Mouse (Mus musculus) c-Kit-negative CD71-positive TER-119-positive erythroid progenitor cells, embryonic 14.5 days (primary cell): ENCODE data around the gene A930009A15Rik.

ENCODE experiments used
- DNase-seq: peaks from one replicate; pipeline ENCODE4 v3.0.0-alpha.2; 2013; ENCODE audit warnings: low read depth, low spot score

Gene A930009A15Rik

GRCm38 (mm10) chr10:115581971-115582370 is 12.2 kb downstream of the A930009A15Rik start:
- DNase-seq, result no peak

- no peak for DNase-seq
Measured at GRCm38 (mm10) chr10:115583071-115583470, 13.3 kb downstream of the A930009A15Rik start.

DNA sequence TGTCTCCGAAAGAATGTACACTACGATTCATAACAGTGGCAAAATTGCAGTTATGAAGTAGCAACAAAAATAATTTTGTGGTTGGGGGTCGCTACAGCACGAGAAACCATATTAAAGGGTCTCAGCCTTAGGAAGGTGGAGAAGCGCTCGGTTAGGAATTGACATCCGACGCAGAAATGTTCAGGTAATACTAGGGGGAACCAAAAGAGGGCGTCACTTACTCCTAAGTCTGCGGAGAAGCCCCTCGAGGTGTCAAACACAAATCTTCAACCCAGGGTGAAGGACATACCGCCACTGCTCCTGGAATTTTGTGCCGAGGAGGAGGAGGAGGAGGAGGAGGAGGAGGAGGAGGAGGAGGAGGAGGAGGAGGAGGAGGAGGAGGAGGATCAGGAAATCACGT is 14.9 kb downstream of the A930009A15Rik start:
- no peak for DNase-seq

GRCm38 (mm10) chr10:115585491-115586245 is 15.9 kb downstream of the A930009A15Rik start:
- DNase-seq, result no peak

DNA sequence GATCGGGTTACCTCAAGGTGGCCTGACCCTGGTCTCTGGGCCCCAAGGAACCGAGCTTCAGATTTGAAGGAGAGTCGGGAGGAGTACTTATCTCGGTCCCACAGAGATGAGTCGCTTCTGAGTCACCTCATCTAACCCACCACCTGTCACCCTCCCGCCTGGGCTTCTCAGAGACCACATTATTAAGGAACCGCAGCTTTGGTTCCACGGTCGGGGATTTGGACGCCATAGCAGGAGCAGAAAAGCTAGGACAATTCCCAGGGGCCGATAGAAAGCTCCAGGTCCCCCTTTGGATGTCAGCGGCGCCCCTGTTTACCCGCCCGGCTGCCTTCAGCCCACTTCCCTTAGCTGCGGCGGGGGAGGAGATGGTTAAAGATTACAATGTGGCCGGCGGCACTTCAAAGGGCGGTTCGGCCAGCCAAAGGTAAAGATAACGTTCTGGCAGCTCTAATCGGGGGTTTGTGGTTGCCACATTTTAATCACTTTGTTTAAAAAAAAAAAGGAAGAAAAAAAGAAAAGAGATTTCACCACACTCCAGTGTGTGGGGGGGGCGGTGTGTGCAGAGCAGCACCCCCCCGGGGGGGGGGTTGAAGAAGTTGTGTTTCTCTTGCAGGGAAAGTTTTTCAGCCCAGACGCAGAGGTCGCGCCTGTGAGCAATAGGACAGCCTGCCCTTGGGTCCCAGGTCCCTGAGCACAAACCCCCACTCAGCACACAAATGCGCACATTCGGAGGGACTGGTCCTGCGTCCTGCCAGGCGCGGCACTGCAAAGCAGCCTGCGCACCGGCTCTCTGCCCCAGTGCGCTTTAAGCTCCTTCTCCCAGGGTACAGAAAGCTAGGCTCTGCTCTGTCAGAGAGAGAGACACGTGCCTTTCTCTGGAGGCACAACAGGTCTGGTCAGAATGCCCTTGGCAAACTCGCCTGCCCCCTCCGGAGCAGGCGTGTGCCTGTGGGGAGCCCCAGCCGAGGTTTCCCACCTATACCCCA is 16.8 kb downstream of the A930009A15Rik start:
- no peak for DNase-seq

GRCm38 (mm10) chr10:115587301-115587969 is 17.6 kb downstream of the A930009A15Rik start, which contains the start of gene Lgr5:
Lgr5 (minus strand) TSS chr10:115587780.
- no peak for DNase-seq

DNA sequence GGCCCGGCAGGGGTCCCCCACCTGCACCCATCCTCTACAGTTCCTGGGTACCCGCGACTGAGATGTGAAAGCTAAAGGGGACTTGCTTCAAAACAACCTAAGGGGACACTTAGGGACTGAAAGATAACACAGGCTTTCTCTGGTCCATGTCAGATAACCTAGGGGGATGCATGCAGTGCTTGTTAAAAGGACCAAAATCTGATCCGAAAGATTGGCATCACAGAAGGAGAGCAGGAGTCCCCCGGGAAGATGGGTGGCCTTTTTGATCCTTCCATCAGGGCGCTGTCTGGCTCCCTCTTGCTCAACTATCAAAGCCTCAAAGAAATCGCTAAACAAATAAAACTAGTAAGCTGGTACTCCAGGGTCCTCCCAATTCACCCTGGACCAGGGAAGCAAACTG is 18.2 kb downstream of the A930009A15Rik start:
- no peak for DNase-seq

DNA sequence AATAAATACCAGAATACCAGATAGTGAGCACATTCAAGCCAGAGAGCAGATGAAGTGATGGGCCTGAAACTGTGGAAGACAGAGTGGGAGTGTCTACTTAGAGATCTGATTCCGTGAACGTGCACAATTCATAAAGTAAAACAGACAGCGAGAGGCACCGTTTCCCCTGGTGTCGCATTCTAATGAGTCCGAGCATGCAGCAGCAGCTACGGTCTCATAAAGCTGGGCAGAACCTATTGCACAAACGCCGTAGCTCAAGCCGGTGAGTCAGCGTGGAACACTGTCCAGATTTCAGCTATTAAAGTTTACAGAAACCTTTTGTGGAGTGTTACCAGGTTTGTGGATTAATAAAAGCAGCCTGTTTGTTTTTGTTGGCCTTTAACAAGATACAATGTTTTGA is 23.4 kb downstream of the A930009A15Rik start:
- no peak for DNase-seq

DNA sequence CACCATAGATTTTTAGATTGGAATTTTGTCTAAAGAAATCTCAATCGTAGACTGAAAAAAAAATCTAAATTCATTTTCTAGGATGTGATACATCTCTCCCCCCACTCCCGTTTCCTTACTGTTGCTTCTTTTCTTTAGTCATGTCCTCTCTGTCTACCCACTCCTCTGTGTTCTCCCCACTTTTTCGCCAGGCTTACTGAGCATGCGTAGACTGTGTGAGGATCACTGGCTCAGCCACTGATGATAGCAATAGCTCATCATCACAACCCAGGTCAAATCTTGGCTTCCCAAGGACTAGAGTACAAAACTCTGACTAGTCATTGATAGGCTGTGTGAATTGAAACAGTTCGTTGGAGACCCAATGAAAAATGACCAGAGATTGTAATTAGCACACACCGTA is 23.9 kb downstream of the A930009A15Rik start:
- no peak for DNase-seq

- no peak for DNase-seq
Measured at GRCm38 (mm10) chr10:115595748-115596147, 26.0 kb downstream of the A930009A15Rik start.

DNA sequence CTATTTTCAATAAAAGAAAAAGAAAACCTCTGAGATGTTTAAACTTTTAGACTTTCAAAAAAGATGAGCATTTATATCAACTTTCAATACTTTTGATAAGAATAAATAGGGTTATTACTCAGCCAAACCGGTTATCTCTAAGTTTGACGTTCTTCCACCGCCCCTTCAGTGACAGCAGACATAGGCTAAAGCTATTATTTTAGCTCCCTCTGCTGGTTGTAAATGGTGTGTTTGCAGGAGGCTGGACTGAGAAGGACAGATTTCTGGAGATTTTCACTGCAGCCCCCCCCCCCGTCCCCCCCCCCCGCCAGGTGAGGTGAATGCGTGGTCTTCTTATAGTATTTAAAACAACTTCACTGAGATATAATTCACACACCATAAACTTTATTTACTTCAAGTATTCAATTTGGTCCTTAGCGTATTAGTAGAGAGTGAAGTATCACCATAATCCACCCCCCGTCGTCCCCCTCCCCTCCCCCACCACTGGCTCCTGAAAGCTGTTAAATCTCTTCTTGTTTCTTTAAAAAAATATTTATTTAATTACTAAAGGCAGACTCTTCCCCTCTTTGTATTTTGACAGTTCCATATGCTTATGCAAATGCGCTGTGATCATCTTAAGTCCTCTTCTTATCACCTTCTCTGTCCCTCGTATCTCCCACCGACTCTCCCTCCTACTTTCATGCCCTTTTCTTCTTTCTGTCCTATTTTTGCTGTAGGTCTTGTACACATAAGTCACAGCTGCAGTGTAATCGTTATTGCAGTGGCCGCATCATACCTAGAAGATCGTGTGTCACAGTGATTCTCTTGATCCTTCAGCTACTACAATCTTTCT is 47.9 kb downstream of the A930009A15Rik start:
- no peak for DNase-seq

DNA sequence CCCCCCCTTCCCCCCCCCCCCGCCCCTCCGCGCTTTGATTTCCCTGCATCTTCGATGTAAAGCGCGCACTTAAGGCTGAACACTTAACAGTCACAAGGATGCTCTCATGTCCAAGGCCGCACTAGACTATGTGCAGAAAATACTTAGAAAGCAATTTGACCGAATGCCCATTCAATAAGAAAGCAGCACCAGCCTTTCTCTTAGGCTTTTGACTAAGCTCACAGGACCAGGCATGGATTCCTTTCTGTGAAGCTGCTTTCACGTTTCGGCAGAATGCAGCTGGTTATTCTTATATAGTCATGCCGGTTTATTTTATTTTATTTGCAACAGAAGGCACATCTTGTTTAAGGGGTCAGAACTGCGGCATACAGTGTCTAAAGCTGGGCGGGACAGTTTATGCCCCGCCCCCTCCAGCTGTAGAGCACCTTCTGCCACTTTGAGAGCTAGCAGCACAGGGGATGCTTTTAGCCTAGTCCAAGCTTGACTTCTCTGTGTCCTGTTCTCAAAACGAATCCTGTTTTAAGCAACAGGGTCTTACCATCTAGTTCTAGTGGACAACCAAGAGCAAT is 48.6 kb downstream of the A930009A15Rik start:
- no peak for DNase-seq

GRCm38 (mm10) chr10:115623481-115623880 is 53.7 kb downstream of the A930009A15Rik start:
- DNase-seq, result no peak

GRCm38 (mm10) chr10:115623956-115624671 is 54.3 kb downstream of the A930009A15Rik start:
- no peak for DNase-seq

DNA sequence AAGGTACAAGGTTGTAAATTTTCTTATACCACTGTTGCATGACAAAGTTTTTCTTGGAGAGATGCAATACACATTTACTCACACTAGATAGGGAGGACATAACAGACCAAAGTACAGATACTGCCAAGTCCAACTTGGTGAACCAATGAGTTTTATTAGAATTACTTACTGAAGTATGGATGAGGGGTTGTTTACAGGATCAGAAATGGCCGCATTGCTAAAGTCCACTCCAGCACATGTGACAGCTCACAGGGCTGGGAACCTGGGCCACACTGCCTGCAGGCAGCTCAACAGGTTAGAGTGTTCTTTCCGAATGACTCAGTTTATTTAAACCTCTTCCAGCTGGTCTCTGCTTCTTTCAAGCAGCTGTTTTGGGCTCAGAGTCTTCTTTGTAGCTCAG is 55.2 kb downstream of the A930009A15Rik start:
- DNase-seq, result no peak

DNA sequence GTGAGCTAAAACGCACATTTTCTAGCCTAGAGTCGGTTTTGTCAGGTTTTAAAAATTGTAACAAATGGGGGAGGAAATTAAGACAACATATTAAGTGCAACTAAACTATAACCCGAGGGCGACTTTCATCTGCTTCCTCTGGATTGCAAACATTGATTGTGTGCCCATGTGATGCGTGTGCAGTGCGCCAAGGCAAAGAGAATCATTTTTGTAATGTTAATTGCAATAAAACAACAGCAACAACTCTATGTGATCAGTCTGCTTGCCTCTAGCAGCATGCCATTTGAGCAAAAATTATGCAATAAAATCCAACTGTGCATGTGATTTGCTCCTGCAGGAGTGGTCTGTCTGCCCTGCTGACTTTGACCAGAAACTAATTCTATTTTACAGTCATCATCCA is 56.9 kb downstream of the A930009A15Rik start:
- no peak for DNase-seq
